Mouse (Mus musculus): ENCODE measurements around the gene Rasgef1b. TPM values are rescaled to one million over a fixed set of nuclear protein-coding genes. Genes with fewer than 3 reads are reported as not detected.
A peak's percentile ranks its signal among the peaks of the same experiment; 100 is the strongest.

Gene Rasgef1b
- polyA plus RNA-seq, 1 experiment from 2014 or later: 31.1 TPM

GRCm38 (mm10) chr5:99195436-99195835 lies 533.4 kb downstream of the Rasgef1b start:
- Histone ChIP-seq H3K36me3 (ENCODE audit: control insufficient read depth, insufficient read depth) (no peaks in the 10 kb centered on the region), H3K9me3 (replicated peaks; ENCODE audit: control insufficient read depth, low read length) (no peaks in the 10 kb centered on the region), H3K4me1 (ENCODE audit: control insufficient read depth, insufficient read depth, low read length) (peaks cover 5% of the 10 kb centered on the region), H3K27ac (ENCODE audit: low read length) (no peak overlapping the region), H3K9ac (ENCODE audit: low read length) (no peak overlapping the region), H3K4me3 (ENCODE audit: low read length) (no peak overlapping the region), H3K27me3 (ENCODE audit: control insufficient read depth, insufficient read depth, low read length) (no peaks in the 10 kb centered on the region), H3K4me2 (ENCODE audit: low read depth, low read length) (no peak overlapping the region)
- WGBS: 92% methylated on average over 5 of the region's 5 CpGs
- no peak for ATAC-seq (replicated peaks; ENCODE audit: extremely low read depth, insufficient read depth, low FRiP score)

GRCm38 (mm10) chr5:99190941-99191800 lies 537.7 kb downstream of the Rasgef1b start:
- no peak overlapping the region for H3K9ac ChIP-seq (ENCODE audit: low read length)
- no peak overlapping the region for H3K27ac ChIP-seq (ENCODE audit: low read length)
- no peaks in the 10 kb centered on the region for H3K9me3 ChIP-seq (replicated peaks; ENCODE audit: control insufficient read depth, low read length)
- H3K4me1 ChIP-seq (ENCODE audit: control insufficient read depth, insufficient read depth, low read length): peaks cover 5% of the 10 kb centered on the region
- ATAC-seq (replicated peaks; ENCODE audit: extremely low read depth, insufficient read depth, low FRiP score): no peak
- H3K4me3 ChIP-seq (ENCODE audit: low read length): no peak overlapping the region
- 47% methylated on average over 26 of the region's 26 CpGs for WGBS
- H3K36me3 ChIP-seq (ENCODE audit: control insufficient read depth, insufficient read depth): no peaks in the 10 kb centered on the region
- peak overlapping the region; percentile 23; the same call in 1 of the 2 replicates for H3K4me2 ChIP-seq (ENCODE audit: low read depth, low read length)
- no peaks in the 10 kb centered on the region for H3K27me3 ChIP-seq (ENCODE audit: control insufficient read depth, insufficient read depth, low read length)

- no peak overlapping the region for H3K27ac ChIP-seq (ENCODE audit: low read length)
- 83% methylated on average over 7 of the region's 7 CpGs for WGBS
- no peak for ATAC-seq (replicated peaks; ENCODE audit: extremely low read depth, insufficient read depth, low FRiP score)
Observed at GRCm38 (mm10) chr5:99183637-99184036, 545.2 kb downstream of the Rasgef1b start.

GRCm38 (mm10) chr5:99174608-99175385 lies 554.1 kb downstream of the Rasgef1b start:
- H3K27ac ChIP-seq (ENCODE audit: low read length): no peak overlapping the region
- no peaks in the 10 kb centered on the region for H3K27me3 ChIP-seq (ENCODE audit: control insufficient read depth, insufficient read depth, low read length)
- ATAC-seq (replicated peaks; ENCODE audit: extremely low read depth, insufficient read depth, low FRiP score): no peak
- H3K4me1 ChIP-seq (ENCODE audit: control insufficient read depth, insufficient read depth, low read length): no peaks in the 10 kb centered on the region
- H3K9ac ChIP-seq (ENCODE audit: low read length): no peak overlapping the region
- no peak overlapping the region for H3K4me3 ChIP-seq (ENCODE audit: low read length)
- no peaks in the 10 kb centered on the region for H3K36me3 ChIP-seq (ENCODE audit: control insufficient read depth, insufficient read depth)
- peaks cover 11% of the 10 kb centered on the region for H3K9me3 ChIP-seq (replicated peaks; ENCODE audit: control insufficient read depth, low read length)
- 62% methylated on average over 8 of the region's 8 CpGs for WGBS
- H3K4me2 ChIP-seq (ENCODE audit: low read depth, low read length): no peak overlapping the region

More at GRCm38 (mm10) chr5:99183637-99184036, 545.2 kb downstream of the Rasgef1b start:
- H3K27me3 ChIP-seq (ENCODE audit: control insufficient read depth, insufficient read depth, low read length): no peaks in the 10 kb centered on the region
- peaks cover 7% of the 10 kb centered on the region for H3K9me3 ChIP-seq (replicated peaks; ENCODE audit: control insufficient read depth, low read length)
- H3K9ac ChIP-seq (ENCODE audit: low read length): no peak overlapping the region
- H3K4me3 ChIP-seq (ENCODE audit: low read length): no peak overlapping the region
- H3K4me1 ChIP-seq (ENCODE audit: control insufficient read depth, insufficient read depth, low read length): no peaks in the 10 kb centered on the region
- H3K4me2 ChIP-seq (ENCODE audit: low read depth, low read length): no peak overlapping the region
- H3K36me3 ChIP-seq (ENCODE audit: control insufficient read depth, insufficient read depth): no peaks in the 10 kb centered on the region

- ATAC-seq (replicated peaks; ENCODE audit: extremely low read depth, insufficient read depth, low FRiP score): no peak
- 58% methylated on average over 4 of the region's 4 CpGs for WGBS
- H3K4me2 ChIP-seq (ENCODE audit: low read depth, low read length): no peak overlapping the region
- H3K36me3 ChIP-seq (ENCODE audit: control insufficient read depth, insufficient read depth): no peaks in the 10 kb centered on the region
- H3K9ac ChIP-seq (ENCODE audit: low read length): no peak overlapping the region
- no peaks in the 10 kb centered on the region for H3K4me1 ChIP-seq (ENCODE audit: control insufficient read depth, insufficient read depth, low read length)
- no peaks in the 10 kb centered on the region for H3K9me3 ChIP-seq (replicated peaks; ENCODE audit: control insufficient read depth, low read length)
- H3K27me3 ChIP-seq (ENCODE audit: control insufficient read depth, insufficient read depth, low read length): no peaks in the 10 kb centered on the region
- H3K27ac ChIP-seq (ENCODE audit: low read length): no peak overlapping the region
- H3K4me3 ChIP-seq (ENCODE audit: low read length): no peak overlapping the region
Observed at GRCm38 (mm10) chr5:99169836-99170235, 559.0 kb downstream of the Rasgef1b start.

- Histone ChIP-seq H3K36me3 (ENCODE audit: control insufficient read depth, insufficient read depth) (no peaks in the 10 kb centered on the region), H3K27ac (ENCODE audit: low read length) (no peak overlapping the region), H3K4me2 (ENCODE audit: low read depth, low read length) (no peak overlapping the region), H3K27me3 (ENCODE audit: control insufficient read depth, insufficient read depth, low read length) (no peaks in the 10 kb centered on the region), H3K4me3 (ENCODE audit: low read length) (no peak overlapping the region), H3K9ac (ENCODE audit: low read length) (no peak overlapping the region), H3K9me3 (replicated peaks; ENCODE audit: control insufficient read depth, low read length) (no peaks in the 10 kb centered on the region), H3K4me1 (ENCODE audit: control insufficient read depth, insufficient read depth, low read length) (no peaks in the 10 kb centered on the region)
- 79% methylated on average over 5 of the region's 5 CpGs for WGBS
- no peak for ATAC-seq (replicated peaks; ENCODE audit: extremely low read depth, insufficient read depth, low FRiP score)
Observed at GRCm38 (mm10) chr5:99167767-99168166, 561.1 kb downstream of the Rasgef1b start.

Other genes with a start within 250 kb of the Rasgef1b start
- gene Vamp9, start 177.2 kb upstream of the Rasgef1b start, polyA plus RNA-seq (2015; fragmentation: Nextera tagmentation; extraction: Ambion mirVana): 0.81 and 0.86 TPM in 2 replicates
- 51.6 and 82.0 TPM in 2 replicates for gene Hnrnpd, start 249.9 kb upstream of the Rasgef1b start, polyA plus RNA-seq (2015; fragmentation: Nextera tagmentation; extraction: Ambion mirVana)
- 0.80 and 0.84 TPM in 2 replicates for gene 4930524J08Rik, start 250.0 kb upstream of the Rasgef1b start, polyA plus RNA-seq (2015; fragmentation: Nextera tagmentation; extraction: Ambion mirVana)

Data from heart, embryonic 16.5 days (tissue).